Mouse (Mus musculus): ENCODE data around the gene Thsd7b. TPM values are rescaled to one million over a fixed set of nuclear protein-coding genes. Genes with fewer than 3 reads are reported as not detected.
"Not testable (repeated sequence)": the region's sequence is repeated elsewhere in the genome, so short reads cannot be mapped to it uniquely, and the experiment has no call there.

Gene Thsd7b
- total RNA-seq, 2 experiments from 2014 or later, result 0.83 to 2.9 TPM

DNA sequence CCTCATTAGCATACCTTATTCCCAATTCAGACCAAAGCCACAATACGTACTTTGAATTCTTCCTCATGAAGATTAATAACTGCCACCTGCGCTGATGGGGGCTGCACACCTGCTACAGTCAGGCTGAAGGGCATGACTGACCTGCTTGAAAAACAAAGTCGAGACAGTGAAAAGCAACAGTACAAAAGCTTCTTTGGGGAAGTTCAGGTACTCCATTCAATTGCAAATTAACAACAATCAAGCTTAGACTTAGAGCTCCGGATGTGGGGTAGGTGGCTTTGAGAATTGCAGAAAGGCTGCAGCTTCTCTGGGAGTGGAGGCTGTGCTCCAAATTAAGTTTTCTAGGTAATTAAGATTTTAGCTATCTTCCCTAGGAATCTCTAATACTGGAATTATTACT, 973.2 kb downstream of the Thsd7b start:
- ATAC-seq (replicated peaks; ENCODE audit: low FRiP score, poor library complexity, severe bottlenecking), result not testable (repeated sequence)

DNA sequence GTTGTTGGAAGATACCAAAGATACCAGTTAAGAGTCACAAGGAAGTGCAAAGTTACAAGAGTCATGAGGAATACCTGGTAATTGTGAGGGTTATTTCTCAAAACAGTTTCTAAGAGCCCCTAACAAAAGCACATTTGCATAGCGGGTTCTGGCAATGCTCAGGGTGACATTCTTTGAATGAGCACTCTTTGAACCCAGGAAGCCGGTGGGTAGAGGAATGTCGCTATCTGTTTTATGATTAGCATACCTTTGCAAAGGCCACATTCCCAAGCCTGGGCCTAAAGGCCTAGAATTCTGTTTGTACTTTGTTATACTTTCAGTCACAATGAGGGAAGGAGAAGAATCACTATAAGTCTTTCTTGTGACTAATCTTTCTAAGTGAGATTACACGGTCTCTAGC, 973.8 kb downstream of the Thsd7b start:
- not testable (repeated sequence) for ATAC-seq (replicated peaks; ENCODE audit: low FRiP score, poor library complexity, severe bottlenecking)

DNA sequence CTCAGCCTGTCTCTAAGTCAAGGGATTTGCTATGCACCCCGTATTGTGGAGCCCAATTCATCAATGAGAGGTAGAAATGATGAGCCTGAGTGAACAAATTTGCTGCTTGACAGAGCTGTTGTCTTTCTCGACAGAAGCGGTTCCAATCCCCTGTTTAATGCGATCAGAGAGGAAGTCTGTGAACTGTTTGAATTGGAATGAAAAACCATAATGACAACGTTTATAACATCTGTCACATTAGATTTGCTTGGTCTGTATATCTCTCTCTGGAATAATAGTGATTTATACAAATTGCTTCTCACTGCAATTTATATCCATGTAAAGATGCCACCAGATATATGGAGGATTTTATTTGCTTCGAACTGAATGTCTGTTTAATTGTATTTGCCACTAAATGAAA, 988.9 kb downstream of the Thsd7b start:
- ATAC-seq (replicated peaks; ENCODE audit: low FRiP score, poor library complexity, severe bottlenecking), result no peak

Data from erythroid progenitor cell, adult 5-6 weeks (primary cell).